Mouse (Mus musculus) ovary, postnatal 14 days (tissue): ENCODE measurements around the gene Cand2.
"Not testable (repeated sequence)": the region's sequence is repeated elsewhere in the genome, so short reads cannot be mapped to it uniquely, and the experiment has no call there.

Source experiments
- DNase-seq: peaks from one replicate; pipeline ENCODE4 v3.0.0; 2022; ENCODE audit warnings: low spot score

The Cand2 gene

DNA sequence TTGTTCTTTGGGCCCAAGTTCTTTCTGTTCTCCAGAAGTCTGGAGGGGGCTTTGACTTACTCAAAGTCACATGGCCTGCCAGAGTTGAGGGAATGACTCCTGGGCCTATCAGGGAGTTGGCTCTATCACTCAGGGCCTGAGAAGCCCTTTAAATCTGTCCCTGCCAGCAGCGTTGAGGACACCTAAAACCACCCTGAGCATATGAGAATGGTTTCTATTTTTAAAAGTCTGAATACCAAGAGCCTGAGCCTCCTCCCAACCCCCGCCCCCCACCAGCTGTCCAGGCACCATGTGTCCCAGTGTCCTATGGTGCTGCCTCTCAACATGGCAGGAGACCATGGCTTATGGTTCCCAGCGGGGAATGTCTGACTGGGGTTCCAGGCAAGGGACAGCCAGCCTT, 1.5 kb downstream of the Cand2 start:
- no peak for DNase-seq

- no peak for DNase-seq
Measured at GRCm38 (mm10) chr6:115776363-115776762, 2.0 kb downstream of the Cand2 start.

- no peak for DNase-seq
Measured at GRCm38 (mm10) chr6:115782781-115783180, 8.4 kb downstream of the Cand2 start.

GRCm38 (mm10) chr6:115791016-115791415, 16.7 kb downstream of the Cand2 start:
- DNase-seq: no peak

- no peak for DNase-seq
Measured at GRCm38 (mm10) chr6:115791842-115792686, 17.7 kb downstream of the Cand2 start.

GRCm38 (mm10) chr6:115792691-115793215, 18.4 kb downstream of the Cand2 start:
- no peak for DNase-seq

DNA sequence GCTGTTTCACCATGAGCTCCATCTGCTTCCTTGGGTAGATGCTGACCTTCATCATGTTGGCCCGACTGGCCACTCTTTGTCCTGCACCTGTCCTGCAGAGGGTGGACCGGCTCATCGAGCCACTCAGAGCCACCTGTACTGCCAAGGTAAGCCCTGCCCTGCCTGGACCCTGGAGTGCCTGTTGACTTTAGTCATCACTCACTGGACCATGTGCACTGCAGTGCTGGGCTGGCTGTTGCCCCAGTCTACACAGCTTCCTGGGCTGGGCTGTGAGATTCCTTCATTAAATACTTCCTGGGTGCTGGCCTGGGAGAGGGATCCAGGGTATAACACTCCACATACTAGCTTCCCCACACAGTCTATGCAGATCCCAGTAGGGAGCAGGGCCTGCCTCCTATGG, 27.5 kb downstream of the Cand2 start:
- DNase-seq: no peak

DNA sequence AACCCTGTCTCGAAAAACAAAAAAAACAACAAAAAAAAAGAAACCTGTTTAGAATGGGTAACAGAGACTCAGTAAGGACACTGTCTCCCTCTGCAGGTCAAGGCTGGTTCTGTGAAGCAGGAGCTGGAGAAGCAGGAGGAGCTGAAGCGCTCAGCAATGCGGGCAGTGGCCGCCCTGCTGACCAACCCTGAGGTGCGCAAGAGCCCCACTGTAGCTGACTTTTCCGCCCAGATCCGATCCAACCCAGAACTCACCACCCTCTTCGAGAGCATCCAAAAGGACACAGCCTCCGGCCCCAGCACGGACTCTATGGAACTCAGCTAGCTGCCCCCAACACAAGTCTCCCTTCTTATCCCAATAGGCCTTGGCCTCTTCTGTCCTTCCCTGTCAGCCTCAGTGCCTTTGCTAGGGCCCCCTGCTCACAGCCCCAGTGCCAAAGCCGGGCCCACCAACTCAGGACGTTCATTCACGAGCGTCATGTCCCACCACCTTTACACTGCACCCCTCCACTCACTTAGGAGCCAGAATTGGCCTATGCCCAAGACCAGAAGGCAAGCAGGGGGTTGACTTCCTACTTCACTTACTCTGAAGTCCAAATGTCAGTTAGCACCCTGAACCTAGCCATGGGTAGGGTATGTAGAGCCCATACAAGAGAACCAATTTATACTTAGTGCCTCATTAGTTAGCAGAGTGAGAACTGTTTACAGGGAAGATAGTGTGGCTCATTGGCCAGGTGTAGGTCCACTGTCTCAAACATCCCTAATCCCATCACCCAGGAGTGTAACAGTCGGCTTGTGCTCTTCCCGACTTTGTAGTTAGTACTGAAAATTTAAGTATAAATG, 29.4 kb downstream of the Cand2 start:
- peak; percentile 63 for DNase-seq

- no peak for DNase-seq
Measured at GRCm38 (mm10) chr6:115804432-115805192, 30.3 kb downstream of the Cand2 start.

- DNase-seq: no peak
Measured at GRCm38 (mm10) chr6:115807464-115808195, 33.3 kb downstream of the Cand2 start.

DNA sequence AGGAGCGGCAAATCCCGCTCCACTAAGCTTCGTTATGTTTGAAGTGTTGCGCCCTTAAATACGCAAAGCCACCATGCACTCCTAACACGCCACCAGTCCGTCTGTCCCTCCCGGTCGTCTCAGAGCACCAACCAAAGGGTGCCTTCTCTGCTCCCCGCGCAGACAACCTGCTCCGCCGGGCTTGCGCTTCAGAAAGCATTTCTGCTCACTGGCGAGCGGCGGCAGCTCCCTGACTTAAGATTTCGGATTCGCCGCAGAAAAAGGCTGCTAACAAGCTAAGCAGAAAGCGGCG, 33.8 kb downstream of the Cand2 start:
- no peak for DNase-seq

GRCm38 (mm10) chr6:115808488-115809231, 34.3 kb downstream of the Cand2 start, which contains the start of gene Rpl32:
Gene Rpl32 (minus strand): TSS chr6:115808747.
- peak; percentile 81 for DNase-seq

DNA sequence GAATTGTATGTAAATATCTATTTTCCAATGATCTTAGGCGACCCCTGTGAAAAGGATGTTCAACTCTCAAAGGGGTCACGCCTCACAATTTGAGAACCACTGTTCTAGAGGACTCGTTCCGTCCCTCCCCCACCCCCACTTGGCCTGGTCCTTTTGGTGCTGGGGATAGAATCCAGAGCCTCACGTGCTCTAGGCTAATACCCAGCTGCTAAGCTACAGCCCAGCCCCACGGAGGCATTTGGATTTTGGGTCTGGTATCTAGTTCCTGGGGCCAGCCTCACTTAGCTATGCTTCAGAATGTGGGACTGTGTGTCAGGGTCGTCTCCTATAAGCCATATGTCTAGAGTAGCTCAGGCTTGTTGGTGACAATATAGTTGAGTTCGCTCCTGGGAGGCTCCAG, 37.3 kb downstream of the Cand2 start:
- DNase-seq: no peak

- peak; percentile 34 for DNase-seq
Measured at GRCm38 (mm10) chr6:115814104-115814503, 39.8 kb downstream of the Cand2 start.

- DNase-seq: no peak
Measured at GRCm38 (mm10) chr6:115815041-115815440, 40.7 kb downstream of the Cand2 start.

DNA sequence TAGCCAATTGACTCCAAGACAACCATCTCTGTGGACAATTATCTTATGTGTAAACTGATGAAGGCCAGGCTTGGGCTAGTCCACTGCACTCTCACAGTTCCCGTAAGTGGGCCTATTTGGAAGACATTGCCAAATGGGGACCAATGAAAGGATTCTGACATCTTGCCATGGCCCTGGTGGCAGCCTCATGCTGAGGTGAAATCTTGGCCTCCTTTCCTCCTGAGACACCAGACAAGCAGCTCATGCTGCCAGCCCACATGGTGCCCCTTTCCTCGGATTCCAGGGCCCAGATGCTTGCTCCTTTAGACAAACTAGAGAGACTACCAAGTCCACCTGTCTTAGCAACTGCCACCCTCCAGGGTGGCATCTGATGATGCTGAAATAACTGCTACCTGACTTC, 43.8 kb downstream of the Cand2 start:
- DNase-seq: no peak

GRCm38 (mm10) chr6:115821216-115821993, 47.1 kb downstream of the Cand2 start:
- no peak for DNase-seq

DNA sequence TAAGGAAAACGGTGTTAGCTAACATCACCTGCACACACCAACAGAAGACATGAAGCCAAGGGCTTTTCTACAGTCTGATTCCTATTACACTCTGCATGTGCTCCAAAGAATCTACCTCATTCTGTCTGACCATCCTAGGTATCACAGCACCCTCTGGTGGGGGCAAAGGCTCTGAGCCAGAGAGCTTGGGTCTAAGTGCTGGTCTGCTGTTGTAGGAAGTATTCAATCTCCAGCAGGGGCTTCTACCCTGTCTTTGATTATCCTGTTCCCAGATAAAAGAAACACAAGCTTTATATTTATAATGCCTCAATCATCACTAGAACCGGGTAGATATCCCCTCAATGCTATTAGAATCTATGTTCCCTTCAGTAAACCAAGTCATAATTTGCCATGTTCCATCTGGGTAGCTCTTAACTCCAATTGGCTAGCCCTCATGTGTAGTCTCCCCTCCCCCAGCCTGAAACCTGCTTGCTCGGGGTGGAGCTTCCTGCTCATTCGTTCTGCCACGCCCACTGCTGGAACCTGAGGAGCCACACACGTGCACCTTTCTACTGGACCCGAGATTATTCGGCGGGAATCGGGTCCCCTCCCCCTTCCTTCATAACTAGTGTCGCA, 49.6 kb downstream of the Cand2 start:
- DNase-seq: not testable (repeated sequence)

GRCm38 (mm10) chr6:115830779-115831601, 56.7 kb downstream of the Cand2 start:
- DNase-seq: no peak
